Mouse (Mus musculus) testis, adult 2 months (tissue): ENCODE results near the gene Cc2d1a.

Experiments used
- CTCF ChIP-seq: fragments of 200-500 bp; IDR thresholded peaks from 2 replicates; pipeline ENCODE4 v1.5.1; 2012; ENCODE audit warnings: low read depth, mild to moderate bottlenecking, inconsistent platforms, low read length, moderate library complexity; ENCODE audit not compliant: control insufficient read depth, insufficient read depth, insufficient replicate concordance
- POLR2A ChIP-seq: fragments of 200-500 bp; IDR thresholded peaks from 2 replicates; pipeline ENCODE4 v1.6.1; 2012; ENCODE audit warnings: low read depth, mild to moderate bottlenecking, inconsistent platforms, low read length, moderate library complexity; ENCODE audit not compliant: control insufficient read depth

- TF ChIP-seq POLR2A (no peak; the same call in 1 of the 2 replicates), CTCF (no peak)
Observed at GRCm38 (mm10) chr8:84192555-84192954, 44.8 kb upstream of the Cc2d1a start.
